Mouse (Mus musculus) ES-E14 (cell line): ENCODE results near the gene Ndufaf7.

Source experiments
- CHD2 ChIP-seq: IDR thresholded peaks from 2 replicates; pipeline ENCODE4 v1.6.1; 2014; ENCODE audit warnings: mild to moderate bottlenecking, low read depth, low read length, inconsistent platforms
- HCFC1 ChIP-seq: IDR thresholded peaks from 2 replicates; pipeline ENCODE4 v1.6.1; 2012; ENCODE audit warnings: low read length, inconsistent platforms, borderline replicate concordance; ENCODE audit not compliant: insufficient read depth
- MAFK ChIP-seq: IDR thresholded peaks from 2 replicates; pipeline ENCODE4 v1.6.1; 2014; ENCODE audit warnings: mild to moderate bottlenecking, low read depth, low read length, inconsistent platforms; ENCODE audit not compliant: insufficient read depth
- ZC3H11A ChIP-seq: IDR thresholded peaks from 2 replicates; pipeline ENCODE4 v1.6.1; 2012; ENCODE audit warnings: low read depth, mild to moderate bottlenecking, inconsistent platforms, low read length, borderline replicate concordance
- ZNF384 ChIP-seq: IDR thresholded peaks from 2 replicates; pipeline ENCODE4 v1.6.1; 2012; ENCODE audit warnings: low read depth, low read length, inconsistent platforms

GRCm38 (mm10) chr17:78983166-78983565 is 46.2 kb downstream of the Ndufaf7 start:
- TF ChIP-seq MAFK (no peak), CHD2 (no peak), HCFC1 (no peak), ZC3H11A (no peak), ZNF384 (no peak)
